Mouse (Mus musculus): ENCODE measurements around the gene Eif3d. TPM values are rescaled to one million over a fixed set of nuclear protein-coding genes. Genes with fewer than 3 reads are reported as not detected.
A peak's percentile ranks its signal among the peaks of the same experiment; 100 is the strongest.

Eif3d gene
- total RNA-seq, 2 experiments from 2014 or later, result 80.8 to 85.2 TPM

GRCm38 (mm10) chr15:77954362-77954761 lies 16.3 kb downstream of the Eif3d start:
- no peak for DNase-seq

GRCm38 (mm10) chr15:77952921-77953320 lies 17.7 kb downstream of the Eif3d start:
- no peak for DNase-seq

DNA sequence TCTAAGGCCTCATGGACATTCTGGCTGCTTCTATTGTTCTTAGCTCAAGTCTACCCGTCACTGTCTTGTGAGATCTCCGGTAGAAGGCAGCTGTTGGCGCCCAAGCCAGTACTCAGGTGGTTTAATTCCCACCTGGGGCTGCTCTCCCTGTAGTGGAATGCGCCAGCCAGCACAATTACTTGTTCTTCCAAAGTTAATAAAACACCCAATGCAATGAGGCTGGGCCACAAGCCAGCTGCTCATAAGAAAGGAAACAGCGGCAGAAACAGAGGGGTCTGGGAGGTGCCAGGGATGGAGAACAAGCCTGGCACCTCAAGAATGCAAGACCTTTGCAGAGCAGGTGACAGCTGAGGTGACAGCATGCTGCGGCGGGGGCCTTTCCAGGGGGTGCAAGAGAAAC lies 21.6 kb downstream of the Eif3d start:
- no peak for DNase-seq

DNA sequence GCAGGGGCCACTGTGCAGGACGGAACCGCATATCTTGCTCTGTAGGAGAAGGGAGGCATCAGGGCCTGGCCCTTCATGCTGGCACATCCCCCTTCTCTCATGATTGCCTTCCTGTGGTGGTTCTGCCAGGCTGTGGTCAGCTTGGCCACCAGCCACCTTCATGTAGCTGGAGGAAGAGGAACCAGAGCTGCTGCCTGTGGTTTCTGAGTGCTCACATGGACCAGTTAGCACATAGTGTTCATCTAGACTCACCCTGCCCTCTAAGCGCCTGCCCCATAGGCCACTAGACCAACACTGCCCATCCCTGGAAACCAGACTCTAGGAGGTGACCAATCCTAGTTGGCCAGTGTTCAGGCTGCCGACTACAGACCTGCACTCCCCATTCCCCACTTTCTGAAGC lies 24.9 kb downstream of the Eif3d start:
- DNase-seq, result no peak

DNA sequence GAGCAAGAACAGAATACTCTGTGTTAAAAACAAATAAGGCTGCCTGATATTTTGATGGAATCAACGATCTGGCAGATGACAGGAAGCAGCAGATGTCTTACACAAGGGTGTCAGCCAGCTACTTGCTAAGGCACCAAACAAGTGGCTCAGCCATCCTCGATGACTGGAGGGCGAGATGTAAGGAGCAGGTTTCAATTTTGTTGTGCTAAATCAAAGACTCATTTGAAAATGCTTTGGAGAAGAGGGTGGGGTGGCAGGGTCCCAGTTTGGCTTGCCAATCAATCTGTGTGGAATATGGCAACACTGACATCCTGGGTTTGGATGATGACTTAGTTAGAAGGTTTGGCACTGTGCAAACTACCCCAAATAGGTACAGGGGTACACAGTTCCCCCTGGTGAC lies 29.1 kb downstream of the Eif3d start:
- DNase-seq, result no peak

- DNase-seq, result no peak
Measured at GRCm38 (mm10) chr15:77938516-77938915, 32.1 kb downstream of the Eif3d start.

DNA sequence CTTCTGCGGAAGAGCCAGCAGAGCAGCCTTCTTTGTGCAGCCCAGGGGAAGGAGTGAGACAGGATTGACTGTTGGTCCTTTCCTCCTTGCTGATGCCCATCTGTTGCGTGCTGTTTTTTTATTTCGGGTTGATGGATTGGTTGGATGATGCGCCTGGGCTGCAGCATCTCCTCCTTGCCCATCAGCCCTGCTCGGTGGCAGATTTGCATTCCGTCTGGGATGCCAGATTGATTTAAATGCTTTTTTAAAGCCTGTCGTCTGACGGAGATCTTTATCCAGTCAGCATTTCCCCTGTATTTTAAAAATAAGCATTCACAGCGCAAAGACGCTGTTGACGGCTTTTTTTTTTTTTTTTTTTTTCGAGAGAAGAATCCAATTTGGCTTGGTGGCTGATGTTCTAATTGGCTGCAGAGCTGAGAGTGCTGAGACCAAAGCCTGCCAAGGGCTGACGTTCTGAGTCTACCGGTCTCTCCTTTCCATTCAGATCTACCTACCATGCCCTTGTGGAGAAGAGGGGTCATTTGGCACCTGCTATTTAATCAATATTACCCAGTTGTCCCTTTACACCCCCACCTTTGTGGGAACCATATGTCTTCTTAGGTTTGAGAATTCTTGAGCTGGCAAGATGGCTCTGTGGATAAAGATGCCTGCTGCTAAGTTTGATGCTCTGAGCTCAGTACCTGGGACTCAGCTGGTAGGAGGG lies 34.8 kb downstream of the Eif3d start:
- no peak for DNase-seq

DNA sequence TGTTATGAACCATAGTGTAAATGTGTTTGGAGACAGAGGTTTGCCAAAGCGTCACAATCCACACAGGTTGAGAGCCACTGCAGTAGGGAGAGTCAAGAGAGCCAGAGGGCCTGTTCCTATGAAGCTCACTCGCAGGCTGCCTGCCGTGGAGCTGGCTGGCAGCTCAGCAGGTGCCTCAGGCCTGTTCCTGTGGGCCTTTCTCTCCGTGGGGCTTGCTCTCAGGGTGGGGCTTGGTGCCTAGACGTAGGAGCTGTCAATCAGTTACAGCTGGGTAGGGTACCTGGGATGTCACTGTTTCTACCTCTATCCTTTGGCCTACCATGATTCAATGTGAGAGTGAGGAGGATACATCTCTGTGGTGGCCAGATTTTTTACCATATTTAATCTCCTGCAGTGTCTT lies 35.6 kb downstream of the Eif3d start:
- no peak for DNase-seq

DNA sequence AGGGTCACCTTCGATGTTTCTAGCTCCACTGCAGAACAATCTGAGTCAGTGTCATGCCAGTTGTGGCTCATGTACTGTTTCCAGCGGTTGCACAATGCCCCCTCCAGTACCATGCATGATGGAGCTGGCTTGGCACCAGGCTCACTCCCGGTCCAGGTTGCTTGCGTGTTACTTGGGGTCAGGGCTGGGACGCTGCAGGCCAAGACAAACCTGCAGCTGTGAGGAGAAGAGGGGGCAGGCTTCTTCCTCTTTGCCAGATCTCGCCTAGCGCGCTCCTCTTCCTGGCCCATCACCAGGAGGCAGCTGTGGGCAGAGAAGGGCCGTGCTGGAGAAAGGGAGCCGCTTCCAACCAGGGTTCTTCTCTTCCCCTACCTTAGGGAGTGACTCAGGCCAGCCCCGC lies 36.3 kb downstream of the Eif3d start:
- DNase-seq, result no peak

- peak; percentile 100 for DNase-seq
Measured at GRCm38 (mm10) chr15:77933770-77934169, 36.8 kb downstream of the Eif3d start.

- no peak for DNase-seq
Measured at GRCm38 (mm10) chr15:77933222-77933621, 37.4 kb downstream of the Eif3d start.

- no peak for DNase-seq
Measured at GRCm38 (mm10) chr15:77931689-77932016, 39.0 kb downstream of the Eif3d start.

DNA sequence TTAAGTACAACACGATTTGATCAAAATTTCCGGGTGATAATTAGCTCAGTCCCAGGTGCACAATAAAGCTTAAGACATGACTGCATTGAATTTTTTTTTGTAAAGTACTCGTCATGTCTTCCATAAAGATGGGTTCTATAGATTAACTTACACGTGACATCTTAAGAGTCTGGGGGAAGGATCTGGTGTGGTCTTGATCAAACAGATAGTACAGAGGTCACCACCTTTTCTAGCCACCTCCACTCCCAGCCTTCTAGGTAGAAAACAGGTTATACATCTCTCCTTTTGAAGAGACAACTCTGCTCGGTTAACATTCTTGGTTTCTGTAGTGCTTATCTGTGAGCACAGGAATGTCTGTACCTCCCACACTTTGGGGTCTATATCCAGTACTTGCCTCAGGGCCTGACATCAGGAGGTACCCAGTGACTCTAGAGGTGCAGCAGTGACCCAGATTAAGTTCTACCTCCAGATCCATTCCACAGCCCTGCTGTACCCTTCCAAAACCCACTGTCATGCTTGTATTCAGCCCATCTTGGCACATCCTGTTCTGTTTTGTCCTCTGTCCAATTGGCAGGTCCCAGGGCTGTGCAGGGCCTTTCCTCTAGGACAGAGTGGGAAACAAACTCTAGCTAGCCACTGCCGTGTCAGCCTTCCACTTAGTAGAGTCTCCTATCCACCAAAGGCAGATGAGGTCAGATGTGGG lies 39.5 kb downstream of the Eif3d start:
- no peak for DNase-seq

DNA sequence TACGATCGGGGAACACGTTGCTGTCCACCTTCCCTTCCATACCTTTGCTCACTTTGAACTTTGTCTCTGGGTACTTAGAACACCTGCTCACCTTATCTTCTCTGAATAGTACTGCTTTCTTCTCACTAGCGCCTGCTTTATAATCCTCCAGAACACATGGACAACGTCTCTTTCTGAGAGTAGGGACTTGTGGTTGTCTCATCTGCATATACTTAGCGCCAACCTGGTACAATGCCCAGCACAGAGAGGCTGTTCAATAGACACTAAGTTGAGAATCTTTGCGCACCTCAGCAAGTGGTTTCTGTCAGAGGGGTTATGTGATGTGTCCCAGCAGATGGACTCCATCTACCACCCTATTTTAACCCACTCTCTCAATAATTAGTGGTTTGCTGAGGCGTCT lies 40.8 kb downstream of the Eif3d start:
- no peak for DNase-seq

DNA sequence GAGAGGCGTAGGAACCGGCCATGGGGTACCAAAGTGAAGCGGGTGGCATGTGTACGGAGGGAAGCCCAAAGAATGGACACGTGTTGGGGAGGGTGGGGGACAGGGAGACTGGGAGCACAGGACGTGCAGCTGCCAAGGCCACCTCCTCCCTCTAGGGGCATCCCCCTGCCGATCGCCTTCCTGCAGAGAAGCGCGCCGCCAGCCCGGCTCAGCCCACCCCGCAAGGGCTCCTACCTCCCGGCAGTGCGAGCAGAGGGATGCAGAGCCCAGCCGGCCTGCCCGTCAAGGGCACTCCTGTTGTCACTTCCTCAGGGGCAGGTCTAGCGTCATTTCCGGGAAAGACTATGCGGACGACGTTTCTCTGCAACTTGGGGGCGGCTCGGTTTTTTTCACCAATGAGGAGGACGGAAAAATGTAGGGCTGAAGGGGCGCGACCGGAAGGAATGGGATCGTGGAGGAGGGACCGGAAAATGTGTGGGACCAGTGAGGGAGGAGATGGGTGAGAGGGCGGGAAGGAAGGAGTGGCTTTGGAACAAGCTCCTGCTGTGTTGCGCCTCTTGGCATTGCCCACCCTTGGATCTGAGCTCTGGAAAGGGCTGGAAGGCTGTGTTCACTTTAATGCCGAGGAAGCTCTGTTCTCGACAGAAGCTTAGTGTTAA lies 41.8 kb downstream of the Eif3d start, which contains the start of gene Txn2:
Gene Txn2 (minus strand): TSS at position 334 of the 659 bp plus-strand sequence.
- peak; percentile 84 for DNase-seq

DNA sequence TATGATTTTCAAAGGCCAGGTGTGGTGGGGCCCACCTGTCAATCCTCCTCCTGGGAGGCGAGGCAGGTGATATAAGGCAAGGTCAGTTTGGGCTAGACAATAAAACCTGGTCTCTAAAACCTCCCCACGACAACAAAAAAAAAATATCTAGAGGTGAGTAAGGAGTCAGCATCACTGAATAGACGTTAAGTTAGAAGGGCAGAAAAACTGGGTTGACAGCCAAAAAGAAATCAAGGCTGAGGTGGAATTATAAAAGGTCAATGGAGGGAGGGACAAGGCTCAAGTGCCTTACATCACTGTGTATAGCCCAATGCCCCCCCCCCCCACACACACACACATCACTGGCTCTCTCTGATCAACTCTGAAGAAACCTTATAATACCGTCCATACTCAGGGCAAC lies 42.5 kb downstream of the Eif3d start:
- DNase-seq, result no peak

GRCm38 (mm10) chr15:77926921-77927320 lies 43.7 kb downstream of the Eif3d start:
- no peak for DNase-seq

DNA sequence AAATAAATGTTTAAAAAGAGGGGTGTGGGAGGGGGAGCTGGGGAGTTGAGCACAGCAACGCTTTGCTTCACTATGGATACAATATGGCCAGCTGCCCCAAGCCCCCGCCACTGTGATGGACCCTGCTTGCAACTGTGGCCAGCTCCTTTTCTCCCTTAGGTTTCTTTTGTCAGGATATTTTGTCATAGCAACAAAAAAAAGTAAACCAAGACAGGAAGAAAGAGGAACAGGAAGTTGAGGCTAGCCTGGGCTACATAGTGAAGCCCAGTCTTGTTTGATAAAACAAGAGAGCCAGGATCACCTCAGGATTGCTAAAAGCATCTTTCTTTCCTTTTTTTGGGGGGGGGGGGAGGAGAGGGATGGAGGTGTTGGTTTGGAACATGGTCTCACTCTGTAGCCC lies 45.4 kb downstream of the Eif3d start:
- no peak for DNase-seq

- DNase-seq, result no peak
Measured at GRCm38 (mm10) chr15:77923267-77924035, 47.2 kb downstream of the Eif3d start.

DNA sequence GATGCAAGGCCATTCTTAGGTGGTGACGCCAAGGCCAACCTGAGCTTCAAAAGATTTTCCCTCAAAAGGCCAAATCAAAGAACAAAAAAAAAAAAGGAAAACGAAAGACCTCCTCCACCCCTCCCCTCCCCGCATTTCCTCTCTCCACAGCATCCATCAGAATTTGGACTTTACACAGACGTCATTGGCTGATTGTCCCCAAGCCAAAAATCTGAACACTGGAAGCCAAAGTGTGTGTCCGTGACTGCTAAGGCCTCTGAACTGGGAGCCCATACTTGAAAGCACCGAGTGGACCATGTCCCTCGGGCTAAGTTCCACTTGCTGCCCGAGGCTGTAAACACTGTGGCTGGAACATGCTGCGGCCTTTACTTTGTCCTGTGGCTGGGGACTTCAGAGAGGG lies 47.9 kb downstream of the Eif3d start:
- DNase-seq, result no peak

- no peak for DNase-seq
Measured at GRCm38 (mm10) chr15:77921636-77922035, 49.0 kb downstream of the Eif3d start.

GRCm38 (mm10) chr15:77920511-77921462 lies 49.8 kb downstream of the Eif3d start:
- no peak for DNase-seq
